Mouse (Mus musculus): ENCODE measurements around the gene Tnk2. TPM values are rescaled to one million over a fixed set of nuclear protein-coding genes. Genes with fewer than 3 reads are reported as not detected.
"Not testable (repeated sequence)": the region's sequence is repeated elsewhere in the genome, so short reads cannot be mapped to it uniquely, and the experiment has no call there.

Tnk2 gene
- polyA plus RNA-seq, 1 experiment: 202 TPM

GRCm38 (mm10) chr16:32633486-32634012 lies 10.1 kb upstream of the Tnk2 start:
- TF ChIP-seq POLR2A (IDR thresholded peaks at IDR 0.05; ENCODE audit: extremely low read depth, insufficient read depth, low read length): no peak
- no peak for TF ChIP-seq CTCF (IDR thresholded peaks at IDR 0.05; ENCODE audit: extremely low read depth, insufficient read depth, low read length)
- no peak overlapping the region for H3K4me3 ChIP-seq (ENCODE audit: insufficient read depth, low read length)
- no peaks in the 10 kb centered on the region for H3K4me1 ChIP-seq (ENCODE audit: control insufficient read depth, insufficient read depth, low read length)
- no peak overlapping the region for H3K27ac ChIP-seq (ENCODE audit: insufficient read depth, low read length)

GRCm38 (mm10) chr16:32634183-32634582 lies 9.5 kb upstream of the Tnk2 start:
- no peak overlapping the region for H3K27ac ChIP-seq (ENCODE audit: insufficient read depth, low read length)

GRCm38 (mm10) chr16:32635314-32635713 lies 8.4 kb upstream of the Tnk2 start:
- Histone ChIP-seq H3K4me1 (ENCODE audit: control insufficient read depth, insufficient read depth, low read length) (no peaks in the 10 kb centered on the region), H3K4me3 (ENCODE audit: insufficient read depth, low read length) (no peak overlapping the region), H3K27ac (ENCODE audit: insufficient read depth, low read length) (no peak overlapping the region)
- TF ChIP-seq POLR2A (IDR thresholded peaks at IDR 0.05; ENCODE audit: extremely low read depth, insufficient read depth, low read length) (no peak), CTCF (IDR thresholded peaks at IDR 0.05; ENCODE audit: extremely low read depth, insufficient read depth, low read length) (no peak)

More at GRCm38 (mm10) chr16:32634183-32634582, 9.5 kb upstream of the Tnk2 start:
- TF ChIP-seq POLR2A (IDR thresholded peaks at IDR 0.05; ENCODE audit: extremely low read depth, insufficient read depth, low read length) (no peak), CTCF (IDR thresholded peaks at IDR 0.05; ENCODE audit: extremely low read depth, insufficient read depth, low read length) (no peak)
- Histone ChIP-seq H3K4me3 (ENCODE audit: insufficient read depth, low read length) (no peak overlapping the region), H3K4me1 (ENCODE audit: control insufficient read depth, insufficient read depth, low read length) (no peaks in the 10 kb centered on the region)

- Histone ChIP-seq H3K27ac (ENCODE audit: insufficient read depth, low read length) (no peak overlapping the region), H3K4me3 (ENCODE audit: insufficient read depth, low read length) (no peak overlapping the region), H3K4me1 (ENCODE audit: control insufficient read depth, insufficient read depth, low read length) (no peaks in the 10 kb centered on the region)
- no peak for TF ChIP-seq POLR2A (IDR thresholded peaks at IDR 0.05; ENCODE audit: extremely low read depth, insufficient read depth, low read length)
Measured at GRCm38 (mm10) chr16:32636331-32636730, 7.3 kb upstream of the Tnk2 start.

- Histone ChIP-seq H3K27ac (ENCODE audit: insufficient read depth, low read length) (no peak overlapping the region), H3K4me1 (ENCODE audit: control insufficient read depth, insufficient read depth, low read length) (no peaks in the 10 kb centered on the region), H3K4me3 (ENCODE audit: insufficient read depth, low read length) (no peak overlapping the region)
- TF ChIP-seq POLR2A (IDR thresholded peaks at IDR 0.05; ENCODE audit: extremely low read depth, insufficient read depth, low read length): no peak
- no peak for TF ChIP-seq CTCF (IDR thresholded peaks at IDR 0.05; ENCODE audit: extremely low read depth, insufficient read depth, low read length)
Measured at GRCm38 (mm10) chr16:32636871-32637521, 6.7 kb upstream of the Tnk2 start.

GRCm38 (mm10) chr16:32638476-32638875 lies 5.2 kb upstream of the Tnk2 start:
- no peaks in the 10 kb centered on the region for H3K4me1 ChIP-seq (ENCODE audit: control insufficient read depth, insufficient read depth, low read length)

GRCm38 (mm10) chr16:32640096-32640495 lies 3.6 kb upstream of the Tnk2 start:
- Histone ChIP-seq H3K4me1 (ENCODE audit: control insufficient read depth, insufficient read depth, low read length) (no peaks in the 10 kb centered on the region), H3K4me3 (ENCODE audit: insufficient read depth, low read length) (no peak overlapping the region), H3K27ac (ENCODE audit: insufficient read depth, low read length) (no peak overlapping the region)
- TF ChIP-seq CTCF (IDR thresholded peaks at IDR 0.05; ENCODE audit: extremely low read depth, insufficient read depth, low read length) (no peak), POLR2A (IDR thresholded peaks at IDR 0.05; ENCODE audit: extremely low read depth, insufficient read depth, low read length) (no peak)

More at GRCm38 (mm10) chr16:32638476-32638875, 5.2 kb upstream of the Tnk2 start:
- TF ChIP-seq CTCF (IDR thresholded peaks at IDR 0.05; ENCODE audit: extremely low read depth, insufficient read depth, low read length) (peak; percentile 76), POLR2A (IDR thresholded peaks at IDR 0.05; ENCODE audit: extremely low read depth, insufficient read depth, low read length) (no peak)
- H3K4me3 ChIP-seq (ENCODE audit: insufficient read depth, low read length): no peak overlapping the region
- H3K27ac ChIP-seq (ENCODE audit: insufficient read depth, low read length): no peak overlapping the region

GRCm38 (mm10) chr16:32640683-32641082 lies 3.0 kb upstream of the Tnk2 start:
- not testable (repeated sequence) for H3K4me1 ChIP-seq (ENCODE audit: control insufficient read depth, insufficient read depth, low read length); H3K27ac ChIP-seq (ENCODE audit: insufficient read depth, low read length); H3K4me3 ChIP-seq (ENCODE audit: insufficient read depth, low read length)

GRCm38 (mm10) chr16:32641440-32642219 lies 2.0 kb upstream of the Tnk2 start:
- peaks cover 4% of the 10 kb centered on the region for H3K4me1 ChIP-seq (ENCODE audit: control insufficient read depth, insufficient read depth, low read length)
- no peak for TF ChIP-seq CTCF (IDR thresholded peaks at IDR 0.05; ENCODE audit: extremely low read depth, insufficient read depth, low read length)
- TF ChIP-seq POLR2A (IDR thresholded peaks at IDR 0.05; ENCODE audit: extremely low read depth, insufficient read depth, low read length): no peak
- H3K27ac ChIP-seq (ENCODE audit: insufficient read depth, low read length): no peak overlapping the region
- H3K4me3 ChIP-seq (ENCODE audit: insufficient read depth, low read length): no peak overlapping the region

- Histone ChIP-seq H3K4me1 (ENCODE audit: control insufficient read depth, insufficient read depth, low read length) (peaks cover 4% of the 10 kb centered on the region), H3K27ac (ENCODE audit: insufficient read depth, low read length) (no peak overlapping the region), H3K4me3 (ENCODE audit: insufficient read depth, low read length) (no peak overlapping the region)
- TF ChIP-seq CTCF (IDR thresholded peaks at IDR 0.05; ENCODE audit: extremely low read depth, insufficient read depth, low read length) (no peak), POLR2A (IDR thresholded peaks at IDR 0.05; ENCODE audit: extremely low read depth, insufficient read depth, low read length) (no peak)
Measured at GRCm38 (mm10) chr16:32642280-32642679, 1.4 kb upstream of the Tnk2 start.

Measured in cortical plate, adult 2 months (tissue).